Mouse (Mus musculus): ENCODE data around the gene Plrg1.
A peak's percentile ranks its signal among the peaks of the same experiment; 100 is the strongest.

The Plrg1 gene

GRCm38 (mm10) chr3:83052102-83052501 lies 3.2 kb upstream of the Plrg1 start:
- no peak for ATAC-seq (ENCODE audit: low TSS enrichment)

DNA sequence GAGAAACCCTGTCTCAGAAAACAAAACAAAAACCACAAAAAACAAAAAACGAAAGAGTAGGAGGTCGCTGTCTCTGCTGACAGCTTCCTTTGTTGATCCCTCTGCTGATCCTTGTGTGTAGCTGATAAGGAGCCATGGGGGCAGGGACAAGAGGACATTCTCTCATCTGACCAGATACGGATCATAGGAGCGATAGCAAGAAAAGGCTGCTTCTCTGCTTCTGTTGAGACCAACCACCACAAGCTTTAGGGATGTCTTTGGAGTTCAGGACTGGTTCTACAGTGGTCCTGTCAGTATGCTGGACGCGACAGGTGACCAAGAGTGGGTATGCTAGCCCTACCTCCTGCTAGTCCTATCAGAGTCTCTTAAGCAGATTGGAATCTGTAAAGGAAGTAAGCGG lies 2.2 kb upstream of the Plrg1 start:
- ATAC-seq (ENCODE audit: low TSS enrichment) = no peak

DNA sequence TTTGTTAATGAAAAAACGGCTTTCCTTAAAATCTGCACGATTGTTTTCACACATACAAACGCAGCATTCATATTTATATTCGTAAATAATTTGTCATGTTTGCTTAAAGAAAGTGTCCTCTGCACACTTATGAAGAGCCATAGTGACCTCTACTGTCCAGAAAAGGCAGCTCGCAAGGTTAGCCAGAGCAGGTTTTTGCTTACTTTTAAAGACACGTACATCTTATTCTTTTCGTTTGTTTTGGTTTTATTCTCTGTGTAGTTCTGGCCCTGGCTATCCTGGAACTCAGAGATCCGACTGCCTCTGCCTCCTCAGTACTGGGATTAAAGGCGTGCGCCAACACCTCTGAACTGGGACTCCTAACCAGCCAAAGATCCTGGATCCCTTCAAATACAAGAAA lies 1.6 kb upstream of the Plrg1 start:
- no peak for ATAC-seq (ENCODE audit: low TSS enrichment)

- ATAC-seq (ENCODE audit: low TSS enrichment) = no peak
Observed at GRCm38 (mm10) chr3:83054759-83055158, 563 bp upstream of the Plrg1 start.

GRCm38 (mm10) chr3:83057046-83057445 lies 1.7 kb downstream of the Plrg1 start:
- no peak for ATAC-seq (ENCODE audit: low TSS enrichment)

GRCm38 (mm10) chr3:83067920-83068319 lies 12.6 kb downstream of the Plrg1 start:
- no peak for ATAC-seq (ENCODE audit: low TSS enrichment)

GRCm38 (mm10) chr3:83068869-83069268 lies 13.5 kb downstream of the Plrg1 start:
- ATAC-seq (ENCODE audit: low TSS enrichment) = no peak

DNA sequence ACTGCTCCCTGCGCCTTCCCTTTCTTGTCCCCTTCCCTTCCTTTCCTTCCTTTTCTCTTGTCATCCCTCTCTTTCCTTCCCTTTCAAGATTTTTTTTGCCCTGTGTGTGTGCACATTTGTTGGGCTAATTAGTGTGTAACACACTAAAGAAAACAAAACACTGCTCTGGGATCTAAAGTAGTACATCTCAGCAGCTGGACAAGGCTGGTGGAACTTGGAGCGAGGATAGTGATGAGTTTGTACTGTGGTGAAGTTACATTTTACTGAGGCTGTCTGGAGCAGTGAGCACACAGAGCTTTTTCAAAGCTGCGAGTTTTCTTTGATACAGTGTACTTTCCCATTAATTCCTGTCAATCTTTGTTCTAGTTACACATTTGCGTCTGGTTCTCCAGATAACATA lies 14.9 kb downstream of the Plrg1 start:
- ATAC-seq (ENCODE audit: low TSS enrichment) = no peak

DNA sequence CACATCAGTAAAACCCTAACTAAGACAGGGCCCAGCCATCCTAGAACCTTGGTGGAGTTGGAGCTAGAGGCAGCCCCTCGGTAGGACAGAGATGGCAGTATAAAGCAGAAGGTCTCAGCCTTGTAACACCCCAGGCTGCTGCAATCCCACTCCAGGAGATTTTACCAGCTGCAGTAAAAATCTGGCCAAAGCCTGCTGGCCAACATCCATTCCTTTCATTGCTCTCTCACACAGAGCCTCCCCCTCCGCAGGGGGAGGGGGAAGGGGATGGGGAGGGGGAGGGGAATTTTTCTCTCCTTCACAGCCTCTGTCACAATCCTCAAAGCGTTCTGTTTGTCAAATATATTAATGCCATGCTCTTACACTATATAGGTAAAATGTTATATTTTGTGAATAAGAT lies 21.2 kb downstream of the Plrg1 start:
- no peak for ATAC-seq (ENCODE audit: low TSS enrichment)

DNA sequence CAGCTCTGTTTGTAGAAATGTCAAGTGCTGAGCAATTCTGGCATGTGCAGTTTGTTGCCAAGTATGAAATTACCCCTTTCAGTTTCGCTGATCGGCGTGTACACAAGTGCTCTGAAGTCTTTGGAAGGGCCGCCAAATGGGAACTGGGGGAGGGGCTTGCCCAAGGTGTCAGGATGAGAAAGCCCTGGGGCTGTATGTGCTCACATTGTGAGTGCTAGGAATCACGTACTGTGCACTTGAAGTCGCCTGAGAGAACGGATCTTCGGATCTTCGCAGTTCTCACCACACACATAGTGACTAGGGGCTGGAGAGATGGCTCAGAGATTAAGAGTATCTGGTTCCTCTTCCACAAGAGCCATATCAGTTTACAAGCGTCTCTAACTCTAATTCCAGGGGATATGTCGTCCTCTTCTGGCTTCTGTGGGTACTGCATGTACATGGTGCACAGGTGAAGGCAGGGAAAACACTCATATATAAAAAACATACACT lies 25.3 kb downstream of the Plrg1 start:
- ATAC-seq (ENCODE audit: low TSS enrichment) = peak; percentile 89

DNA sequence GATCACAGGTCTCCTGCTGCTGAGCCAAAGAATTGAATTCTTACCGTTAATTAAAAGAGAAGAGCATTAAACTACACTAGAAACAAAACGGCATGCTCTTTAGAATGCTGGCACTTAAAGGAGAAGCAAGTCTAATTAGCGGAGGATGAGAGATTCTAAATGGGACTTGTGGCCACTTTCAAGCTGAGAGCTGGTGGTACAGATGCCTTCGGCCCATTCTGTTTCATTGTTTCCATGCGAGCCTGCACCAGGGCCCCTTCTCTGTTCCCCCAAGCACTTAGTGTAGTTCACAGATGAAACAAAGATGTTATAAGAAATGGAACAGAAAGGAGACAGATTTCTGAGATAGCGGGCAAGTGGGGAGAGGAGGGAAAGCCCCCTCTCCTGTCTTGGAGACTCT lies 42.3 kb downstream of the Plrg1 start:
- ATAC-seq (ENCODE audit: low TSS enrichment) = no peak

DNA sequence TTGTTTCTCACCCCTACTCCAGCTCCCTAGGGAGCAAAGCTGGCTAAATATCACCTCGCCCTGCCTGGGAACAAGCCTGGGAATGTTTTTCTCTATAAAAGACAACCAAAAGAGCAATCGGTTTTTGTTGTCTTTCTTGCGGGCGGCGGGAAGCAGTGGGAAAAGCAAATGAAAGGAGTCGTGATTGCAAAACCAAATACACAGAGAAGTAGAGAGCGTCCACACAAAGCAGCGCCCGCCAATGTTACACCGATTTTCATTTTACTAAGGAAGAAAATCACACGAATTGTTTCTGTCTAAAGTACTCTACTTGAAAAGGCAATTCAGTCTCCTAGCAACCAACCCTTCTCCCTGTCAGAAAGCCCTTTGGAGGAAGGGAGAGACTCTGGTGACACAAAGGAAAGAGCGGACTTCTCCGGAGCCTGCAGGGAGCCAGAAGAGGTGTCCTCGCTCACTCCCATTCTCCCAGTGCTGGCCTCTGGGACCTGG lies 43.3 kb downstream of the Plrg1 start:
- ATAC-seq (ENCODE audit: low TSS enrichment) = peak; percentile 97

- 0 out of 2 replicates have a peak, but pooled peaks have one; percentile 27 for ATAC-seq (ENCODE audit: low TSS enrichment)
Observed at GRCm38 (mm10) chr3:83099139-83099538, 43.8 kb downstream of the Plrg1 start.

DNA sequence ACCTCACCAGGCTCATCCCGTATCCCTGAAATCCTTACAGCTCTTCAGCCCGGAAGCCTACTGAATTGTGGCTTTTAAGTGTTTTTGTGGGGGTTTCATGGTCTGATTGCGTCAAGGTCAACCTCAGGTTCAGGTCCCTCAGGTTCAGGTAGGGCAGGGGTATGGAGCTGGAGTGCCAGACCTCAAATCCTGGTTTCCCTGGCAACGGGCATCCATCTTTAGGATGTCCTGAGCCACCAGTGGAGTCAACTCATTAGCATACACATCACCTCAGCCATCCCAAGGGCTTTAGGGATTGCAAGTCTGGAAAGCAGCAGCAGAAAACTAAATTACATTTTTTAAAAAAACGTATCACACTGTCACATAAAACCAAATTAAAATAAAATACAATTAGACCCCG lies 44.3 kb downstream of the Plrg1 start:
- no peak for ATAC-seq (ENCODE audit: low TSS enrichment)

GRCm38 (mm10) chr3:83102286-83102685 lies 47.0 kb downstream of the Plrg1 start:
- no peak for ATAC-seq (ENCODE audit: low TSS enrichment)

GRCm38 (mm10) chr3:83110163-83110562 lies 54.8 kb downstream of the Plrg1 start:
- ATAC-seq (ENCODE audit: low TSS enrichment) = peak; percentile 89

DNA sequence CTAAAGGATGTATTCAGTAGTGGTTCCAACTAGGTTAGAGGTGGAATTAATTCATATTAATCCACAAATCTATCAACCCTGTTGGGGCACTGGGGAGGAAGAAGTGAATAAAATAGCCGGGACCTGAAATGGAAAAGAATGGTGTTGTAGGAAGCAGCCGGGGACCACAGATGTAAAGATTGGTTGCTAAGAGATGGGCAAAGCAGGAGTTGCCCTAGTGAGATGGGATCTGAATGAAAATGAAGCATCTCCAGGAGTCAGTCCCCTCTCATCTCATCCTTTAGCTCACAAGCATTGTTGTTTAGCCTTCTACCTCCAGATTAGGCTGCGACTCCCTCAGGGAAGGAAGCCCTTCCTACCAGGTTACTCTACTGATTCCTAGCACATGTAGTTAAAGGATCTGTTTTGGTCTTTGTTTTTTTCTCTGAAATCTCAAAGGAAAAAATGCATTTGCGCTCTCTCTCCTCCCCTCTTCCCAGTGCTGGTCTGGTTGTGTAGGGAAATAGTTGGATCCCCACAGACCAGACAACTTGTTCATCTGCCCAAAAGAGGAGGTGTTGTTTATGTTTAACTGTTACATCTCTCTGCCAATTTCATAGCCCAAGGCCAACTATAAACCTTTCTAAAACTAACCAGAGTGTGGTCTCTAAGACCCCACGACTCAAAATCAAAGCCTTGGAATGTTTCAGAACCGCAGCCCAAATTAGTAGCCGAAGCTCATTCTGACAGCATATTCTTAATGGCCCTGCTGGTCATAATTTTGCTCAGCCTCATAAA lies 56.4 kb downstream of the Plrg1 start:
- no peak for ATAC-seq (ENCODE audit: low TSS enrichment)

- ATAC-seq (ENCODE audit: low TSS enrichment) = no peak
Observed at GRCm38 (mm10) chr3:83112869-83113268, 57.5 kb downstream of the Plrg1 start.

DNA sequence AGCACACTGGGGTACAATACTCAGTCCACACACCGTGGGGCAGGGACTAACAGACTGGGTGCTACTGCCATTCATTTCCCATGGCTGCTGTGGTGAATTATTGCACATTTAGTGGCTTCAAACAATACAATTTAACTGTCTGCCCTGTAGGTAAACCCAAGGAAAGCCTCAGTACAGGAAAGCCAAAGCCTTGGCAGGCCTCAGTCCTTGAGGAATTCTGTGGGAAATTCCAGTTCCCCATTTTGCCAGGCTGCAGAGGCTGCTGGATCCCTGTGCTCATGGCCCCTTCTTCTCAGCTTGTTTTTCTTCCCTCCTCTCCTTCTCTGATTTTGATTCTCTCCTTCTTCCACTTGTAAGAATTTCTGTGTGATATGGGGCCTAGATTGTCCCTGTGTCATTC lies 59.6 kb downstream of the Plrg1 start:
- no peak for ATAC-seq (ENCODE audit: low TSS enrichment)

- ATAC-seq (ENCODE audit: low TSS enrichment) = no peak
Observed at GRCm38 (mm10) chr3:83117592-83117991, 62.3 kb downstream of the Plrg1 start.
